Mouse (Mus musculus) right cerebral cortex, postnatal 4 days (tissue): ENCODE measurements at regions not wholly inside any gene's neighbourhood (a gene's known extent, or its start where the extent isn't known, plus 50 kb on each side); places are given as distances from the start of the nearest gene placed in this dataset.

Source experiments
- DNase-seq: peaks from one replicate; pipeline ENCODE4 v3.0.0-alpha.2; 2022

GRCm38 (mm10) chr2:70914372-70914771 is 88.8 kb upstream of the Tlk1 start:
- no peak for DNase-seq

GRCm38 (mm10) chr2:70909401-70909800 is 83.9 kb upstream of the Tlk1 start:
- no peak for DNase-seq

- no peak for DNase-seq
These were observed 83.1 kb upstream of the Tlk1 start for GRCm38 (mm10) chr2:70908579-70908978.

- no peak for DNase-seq
These were observed 80.7 kb upstream of the Tlk1 start for GRCm38 (mm10) chr2:70906216-70906615.

DNA sequence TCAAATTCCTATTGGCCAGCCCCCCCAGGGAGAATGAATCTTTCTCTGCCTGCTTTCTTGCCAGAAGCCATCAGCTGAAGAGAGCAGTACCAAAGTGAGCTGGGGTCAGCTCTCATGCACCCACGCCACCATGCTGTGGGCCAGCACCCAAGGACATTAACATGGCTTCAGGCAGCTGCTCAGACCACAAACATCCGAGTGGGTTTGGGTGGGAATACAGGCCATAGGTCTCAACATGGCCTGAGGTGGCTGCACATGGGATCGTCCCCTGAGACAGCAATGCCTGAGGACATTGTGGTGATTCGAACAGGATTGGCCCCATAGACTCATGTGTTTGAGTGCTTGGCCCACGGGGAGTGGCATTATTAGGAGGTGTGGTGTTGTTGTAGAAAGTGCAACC is 78.9 kb upstream of the Tlk1 start:
- no peak for DNase-seq

- DNase-seq = no peak
These were observed 76.7 kb upstream of the Tlk1 start for GRCm38 (mm10) chr2:70902196-70902595.

DNA sequence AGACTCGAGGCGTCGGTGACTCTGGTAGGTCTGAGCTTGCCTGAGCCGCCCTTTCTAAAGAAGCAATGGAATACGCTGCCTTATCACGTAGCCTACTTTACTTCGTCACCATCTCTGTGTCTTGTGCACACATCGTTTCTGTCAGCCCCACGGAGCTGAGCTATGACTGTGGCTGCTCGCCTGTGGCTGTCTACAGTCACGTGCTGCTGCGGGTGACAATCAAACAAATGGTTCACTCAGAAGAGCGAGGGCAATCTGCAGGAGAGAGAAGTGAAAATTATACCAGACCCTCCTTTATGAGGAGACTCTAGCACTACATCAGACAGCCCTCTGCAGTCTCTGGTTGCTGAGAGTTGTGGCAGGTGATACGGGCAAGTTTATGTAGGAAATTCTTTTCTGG is 76.0 kb upstream of the Tlk1 start:
- peak; percentile 36 for DNase-seq

- no peak for DNase-seq
These were observed 73.5 kb upstream of the Tlk1 start for GRCm38 (mm10) chr2:70899056-70899455.

- peak; percentile 28 for DNase-seq
These were observed 72.9 kb upstream of the Tlk1 start for GRCm38 (mm10) chr2:70898396-70898795.

- DNase-seq = no peak
These were observed 71.8 kb upstream of the Tlk1 start for GRCm38 (mm10) chr2:70897373-70897772.

DNA sequence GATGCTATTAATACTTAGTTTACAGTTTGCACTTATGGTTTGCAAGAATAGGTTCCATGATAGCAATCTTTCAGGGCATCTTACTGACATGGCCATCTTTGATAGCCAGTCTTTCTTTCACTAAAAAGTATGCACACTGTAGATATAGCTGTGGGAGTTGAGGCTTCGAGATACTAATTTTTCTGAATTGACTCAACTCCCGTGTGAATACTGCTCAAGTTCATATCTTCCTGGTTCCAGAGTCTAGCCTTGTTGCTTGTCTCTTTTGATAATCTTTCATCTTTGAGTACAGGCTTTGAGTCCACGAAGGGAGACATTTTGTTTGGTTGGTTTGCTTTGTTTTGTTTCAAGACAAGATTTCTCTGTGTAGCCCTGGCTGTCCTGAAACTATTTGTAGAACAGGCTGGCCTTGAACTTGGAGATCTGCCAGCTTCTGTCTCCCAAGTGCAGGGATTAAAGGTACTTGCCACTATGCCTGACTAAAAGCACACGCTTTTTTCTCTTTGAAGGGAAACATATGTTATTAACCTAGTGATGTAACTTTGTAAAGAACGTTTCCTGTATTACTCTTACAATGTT is 64.1 kb upstream of the Tlk1 start:
- no peak for DNase-seq

DNA sequence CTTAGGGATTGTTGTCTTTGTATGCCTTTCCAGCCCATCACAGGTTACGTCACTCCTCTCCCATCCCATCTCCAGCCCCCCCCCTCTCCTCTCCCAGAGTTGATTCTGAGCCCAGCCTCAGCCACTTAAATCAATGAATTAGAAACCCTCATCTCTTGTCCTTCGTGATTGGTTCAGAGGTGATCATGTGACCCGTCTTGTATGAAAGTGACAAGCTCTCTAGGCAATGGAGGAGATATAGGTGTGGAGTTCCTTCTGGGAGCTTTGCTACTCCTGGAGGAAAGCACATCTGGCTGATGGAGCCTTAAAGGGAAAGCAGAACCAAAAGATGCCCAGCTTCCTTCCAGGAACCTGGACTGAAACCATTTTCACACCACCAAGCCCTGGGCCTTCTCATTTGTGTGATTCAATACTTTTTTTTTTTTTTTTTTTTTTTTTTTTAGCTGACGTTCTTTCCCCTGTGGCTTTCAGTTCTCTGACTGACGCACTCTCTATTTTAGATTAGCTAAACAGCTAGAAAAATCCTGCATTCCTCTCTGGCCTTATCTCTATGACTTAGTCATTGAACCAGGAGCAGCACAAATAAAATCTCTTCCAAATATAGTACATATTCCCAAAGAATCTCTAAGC is 63.4 kb upstream of the Tlk1 start:
- DNase-seq = no peak

DNA sequence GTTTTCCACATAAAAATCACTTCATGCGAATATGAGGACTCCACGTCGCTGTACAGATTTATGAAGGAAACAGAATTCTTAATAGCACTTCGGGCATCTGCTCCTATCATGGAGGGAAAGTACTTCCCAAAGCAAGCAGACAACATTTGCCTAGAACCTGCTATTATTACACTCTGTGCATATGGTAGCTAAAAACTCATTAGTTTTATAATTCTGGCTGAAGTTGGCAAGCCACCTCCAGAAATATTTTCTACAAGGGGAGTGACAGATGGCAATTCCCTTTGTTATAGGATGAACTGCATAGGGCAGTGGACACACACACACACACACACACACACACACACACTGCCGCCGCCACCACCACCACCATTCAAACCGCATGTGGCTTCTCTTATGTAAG is 61.3 kb upstream of the Tlk1 start:
- DNase-seq = no peak

GRCm38 (mm10) chr2:70885674-70886073 is 60.1 kb upstream of the Tlk1 start:
- no peak for DNase-seq

- DNase-seq = no peak
These were observed 52.0 kb upstream of the Tlk1 start for GRCm38 (mm10) chr2:70877333-70878080.

- DNase-seq = no peak
These were observed 50.7 kb upstream of the Tlk1 start for GRCm38 (mm10) chr2:70876251-70876650.
